Mouse (Mus musculus) limb, embryonic 14.5 days (tissue): Measurements from ENCODE around the gene Gtf2f2. TPM values are rescaled to one million over a fixed set of nuclear protein-coding genes. Genes with fewer than 3 reads are reported as not detected.
"Not testable (repeated sequence)": the region's sequence is repeated elsewhere in the genome, so short reads cannot be mapped to it uniquely, and the experiment has no call there.

Experiments used
- ATAC-seq: fragments of 200-750 bp; cut with Nextera tagmentation; 2 replicates; pipeline ENCODE4 v1.8.0; 2017; ENCODE audit warnings: low read depth, moderate number of reproducible peaks, moderate TSS enrichment; ENCODE audit not compliant: low FRiP score
- DNase-seq: peaks from one replicate; pipeline ENCODE4 v3.0.0-alpha.2; 2015; ENCODE audit warnings: low spot score
- H3K27ac ChIP-seq: fragments of 300-500 bp; sonication (generic); replicated peaks from 2 replicates; pipeline ENCODE4 v1.5.1; 2014; ENCODE audit warnings: low read depth, mild to moderate bottlenecking, low read length, moderate library complexity, mixed read lengths
- H3K27me3 ChIP-seq: fragments of 300-500 bp; sonication (generic); 2 replicates; pipeline ENCODE4 v1.6.1; 2014; ENCODE audit warnings: low read length, mixed read lengths; ENCODE audit not compliant: control insufficient read depth, insufficient read depth
- H3K36me3 ChIP-seq: fragments of 300-500 bp; sonication (generic); 2 replicates; pipeline ENCODE4 v1.6.1; 2014; ENCODE audit warnings: mild to moderate bottlenecking, low read length, moderate library complexity, mixed read lengths; ENCODE audit not compliant: control insufficient read depth, insufficient read depth
- H3K4me1 ChIP-seq: fragments of 300-500 bp; sonication (generic); 2 replicates; pipeline ENCODE4 v1.6.1; 2014; ENCODE audit warnings: antibody characterized with exemption, low read length, mixed read lengths; ENCODE audit not compliant: control insufficient read depth, insufficient read depth
- H3K4me2 ChIP-seq: fragments of 300-500 bp; sonication (generic); replicated peaks from 2 replicates; pipeline ENCODE4 v1.6.1; 2014; ENCODE audit warnings: low read depth, mild to moderate bottlenecking, low read length, moderate library complexity; ENCODE audit not compliant: severe bottlenecking
- H3K4me3 ChIP-seq: fragments of 300-500 bp; sonication (generic); replicated peaks from 2 replicates; pipeline ENCODE4 v1.5.1; 2014; ENCODE audit warnings: low read length
- H3K9ac ChIP-seq: fragments of 300-500 bp; sonication (generic); 2 replicates; pipeline ENCODE4 v1.6.1; 2014; ENCODE audit warnings: mild to moderate bottlenecking, low read depth, low read length, moderate library complexity; ENCODE audit not compliant: severe bottlenecking
- H3K9me3 ChIP-seq: fragments of 300-500 bp; sonication (generic); 2 replicates; pipeline ENCODE4 v1.6.1; 2016; ENCODE audit warnings: low read length; ENCODE audit not compliant: control insufficient read depth
- POLR2A ChIP-seq: fragments of 200-500 bp; IDR thresholded peaks from 2 replicates; pipeline ENCODE4 v1.8.0; 2012; ENCODE audit warnings: inconsistent platforms, mild to moderate bottlenecking, moderate library complexity, borderline replicate concordance; ENCODE audit not compliant: insufficient read depth, insufficient read length; ENCODE audit errors: extremely low read depth
- WGBS: fragments of 180-500 bp; shearing (Covaris S2); extraction: QIAGEN DNeasy Blood & Tissue Kit; methylation state at CpG from one replicate; pipeline ENCODE4 v1.1.7; 2014; 5-methylcytosine and 5-hydroxymethylcytosine counted together
- polyA plus RNA-seq, 2 experiments: library from polyadenylated mRNA; depleted of rRNA in 1 of 2; stranded (reverse) in 1 of 2; unstranded in 1 of 2; fragments of >200 nt; fragmentation: Nextera tagmentation in 1 of 2; extraction: Ambion mirVana in 1 of 2; gene quantifications; 2 replicates each; pipeline versions ENCODE4 v1.2.1 to v1.2.3; 2012 to 2014

The Gtf2f2 gene
- polyA plus RNA-seq, 2 experiments, result 22.1 to 34.7 TPM

DNA sequence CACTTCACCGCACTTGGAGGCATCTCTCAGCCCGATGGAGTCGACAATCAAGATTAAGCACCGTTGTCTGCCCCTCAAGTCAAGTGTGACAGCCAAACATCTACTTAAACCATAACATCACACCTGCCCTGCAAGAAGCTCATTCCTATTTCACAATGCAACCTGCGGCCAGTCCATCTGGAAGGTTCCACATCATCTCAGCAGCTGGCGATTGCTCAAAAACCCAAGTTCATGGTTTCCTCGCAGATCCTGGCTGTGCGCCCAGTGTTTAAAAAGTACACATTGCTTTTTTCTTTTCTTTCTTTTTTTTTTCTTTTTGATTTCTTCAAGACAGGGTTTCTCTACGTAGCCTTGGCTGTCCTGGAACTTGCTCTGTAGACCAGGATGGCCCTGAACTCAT is 137.1 kb downstream of the Gtf2f2 start:
- H3K9me3 ChIP-seq, result no peaks in the 10 kb centered on the region; the same call in 1 of the 2 replicates
- no peaks in the 10 kb centered on the region; the same call in 1 of the 2 replicates for H3K4me1 ChIP-seq
- no peak for TF ChIP-seq POLR2A
- DNase-seq, result peak; percentile 39
- 70% methylated on average over 9 of the region's 9 CpGs for WGBS
- no peak overlapping the region for H3K27ac ChIP-seq
- no peaks in the 10 kb centered on the region for H3K27me3 ChIP-seq
- no peak overlapping the region for H3K4me3 ChIP-seq
- no peak overlapping the region for H3K9ac ChIP-seq
- H3K36me3 ChIP-seq, result no peaks in the 10 kb centered on the region
- no peak overlapping the region for H3K4me2 ChIP-seq
- ATAC-seq, result no peak

DNA sequence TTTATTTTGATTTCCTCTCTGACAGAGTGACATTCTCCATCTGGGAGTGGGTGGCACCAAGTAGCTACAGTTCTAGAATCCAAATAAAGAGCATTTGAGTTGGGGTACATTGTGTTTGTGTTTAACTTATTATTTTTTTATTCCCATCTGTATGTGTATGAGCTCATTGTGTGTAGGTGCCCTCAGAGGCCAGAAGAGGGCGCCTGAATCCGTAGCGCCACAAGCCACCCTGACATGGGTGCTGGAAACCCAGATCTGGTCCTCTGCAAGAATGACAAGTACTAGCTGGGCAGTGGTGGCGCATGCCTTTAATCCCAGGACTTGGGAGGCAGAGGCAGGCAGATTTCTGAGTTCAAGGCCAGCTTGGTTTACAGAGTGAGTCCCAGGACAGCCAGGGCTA is 138.9 kb downstream of the Gtf2f2 start:
- Histone ChIP-seq H3K4me1 (no peaks in the 10 kb centered on the region; the same call in 1 of the 2 replicates), H3K27ac (no peak overlapping the region), H3K36me3 (no peaks in the 10 kb centered on the region), H3K9me3 (no peaks in the 10 kb centered on the region; the same call in 1 of the 2 replicates), H3K4me3 (no peak overlapping the region), H3K9ac (no peak overlapping the region), H3K27me3 (no peaks in the 10 kb centered on the region), H3K4me2 (no peak overlapping the region)
- ATAC-seq (no peak), DNase-seq (no peak)
- 84% methylated on average over 4 of the region's 4 CpGs for whole genome bisulfite sequencing
- no peak for TF ChIP-seq POLR2A

DNA sequence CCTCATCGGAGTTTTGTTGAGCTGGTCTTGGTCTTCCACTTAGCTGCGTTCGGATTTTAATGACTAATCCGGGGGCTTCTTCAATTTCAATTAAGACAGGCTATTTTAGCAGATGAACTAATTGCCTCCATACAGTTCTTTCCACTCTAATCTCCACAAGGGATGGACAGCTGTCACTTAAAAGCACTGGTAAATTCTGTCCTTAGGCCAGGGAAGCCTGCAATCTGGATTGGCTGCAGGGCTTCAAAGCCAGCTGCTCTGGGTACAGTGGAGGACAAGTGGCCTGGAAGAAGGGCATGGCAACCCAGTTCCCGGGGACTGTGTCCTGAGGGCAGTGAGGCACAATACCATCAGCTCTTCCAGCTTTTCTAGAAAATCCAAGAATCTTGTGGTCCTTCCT is 139.6 kb downstream of the Gtf2f2 start:
- Histone ChIP-seq H3K36me3 (no peaks in the 10 kb centered on the region), H3K4me1 (no peaks in the 10 kb centered on the region), H3K9ac (no peak overlapping the region), H3K9me3 (no peaks in the 10 kb centered on the region; the same call in 1 of the 2 replicates), H3K4me3 (no peak overlapping the region), H3K27ac (no peak overlapping the region), H3K4me2 (no peak overlapping the region), H3K27me3 (no peaks in the 10 kb centered on the region)
- WGBS, result 20% methylated on average over 4 of the region's 5 CpGs
- ATAC-seq (no peak), DNase-seq (no peak)
- no peak for TF ChIP-seq POLR2A

DNA sequence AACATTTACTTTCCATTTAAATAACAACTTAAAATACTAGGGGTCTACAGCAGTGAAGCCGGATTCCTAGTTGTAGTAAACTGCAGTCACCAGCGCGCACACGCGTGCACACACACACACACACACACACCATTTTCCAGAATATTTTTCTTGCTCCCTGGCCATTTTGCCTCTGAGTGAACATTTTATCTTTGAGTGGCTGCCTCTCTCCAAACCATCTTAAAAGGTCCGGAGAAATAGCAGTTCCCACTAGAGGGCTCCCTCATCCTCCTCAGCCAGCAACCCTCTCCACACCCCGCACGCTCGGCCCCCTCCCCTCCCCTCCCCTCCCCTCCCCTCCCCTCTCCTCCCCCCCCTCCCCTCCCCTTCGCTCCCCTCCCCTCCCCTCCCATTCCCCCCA is 140.0 kb downstream of the Gtf2f2 start:
- ATAC-seq, result peak; percentile 66; the same call in 1 of the 2 replicates

GRCm38 (mm10) chr14:75869769-75870363 is 140.8 kb downstream of the Gtf2f2 start:
- Histone ChIP-seq H3K9ac (no peak overlapping the region), H3K4me3 (no peak overlapping the region), H3K9me3 (no peaks in the 10 kb centered on the region; the same call in 1 of the 2 replicates), H3K27ac (no peak overlapping the region), H3K4me2 (no peak overlapping the region), H3K4me1 (no peaks in the 10 kb centered on the region), H3K27me3 (no peaks in the 10 kb centered on the region), H3K36me3 (no peaks in the 10 kb centered on the region)
- 80% methylated on average over 14 of the region's 14 CpGs for WGBS
- DNase-seq (no peak), ATAC-seq (no peak)
- no peak for TF ChIP-seq POLR2A

More for the DNA sequence above, 140.0 kb downstream of the Gtf2f2 start:
- Histone ChIP-seq H3K9ac (no peak overlapping the region), H3K4me1 (no peaks in the 10 kb centered on the region), H3K4me2 (peak overlapping the region; percentile 6; the same call in 1 of the 2 replicates), H3K4me3 (no peak overlapping the region), H3K36me3 (no peaks in the 10 kb centered on the region), H3K9me3 (no peaks in the 10 kb centered on the region; the same call in 1 of the 2 replicates), H3K27me3 (no peaks in the 10 kb centered on the region), H3K27ac (no peak overlapping the region)
- no peak for TF ChIP-seq POLR2A
- 18% methylated on average over 9 of the region's 10 CpGs for WGBS
- peak; percentile 71 for DNase-seq

DNA sequence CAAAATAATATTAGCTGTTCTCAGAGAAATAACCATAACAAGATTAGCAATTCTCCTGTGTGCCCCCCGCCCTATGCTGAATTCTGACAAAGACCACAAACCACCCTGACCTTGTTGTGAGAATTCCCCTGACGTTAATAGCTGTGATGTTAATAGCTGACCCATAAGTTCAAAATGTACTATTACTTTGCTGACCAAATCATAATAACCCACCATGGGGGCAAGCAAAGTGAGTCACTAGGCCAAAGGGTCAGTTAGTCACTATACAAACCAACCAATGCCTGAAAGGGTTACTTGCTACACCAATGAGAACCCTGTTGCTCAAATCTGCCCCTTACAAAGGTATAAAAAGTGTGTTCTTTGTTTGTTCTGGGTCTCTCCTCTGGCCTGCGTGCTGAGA is 142.6 kb downstream of the Gtf2f2 start:
- not testable (repeated sequence) for H3K4me2 ChIP-seq, H3K4me3 ChIP-seq, ATAC-seq, H3K9ac ChIP-seq, H3K27ac ChIP-seq, H3K9me3 ChIP-seq, DNase-seq, H3K27me3 ChIP-seq, H3K36me3 ChIP-seq
- WGBS, result 71% methylated on average over 3 of the region's 3 CpGs
- H3K4me1 ChIP-seq, result peaks cover 10% of the 10 kb centered on the region
